Mouse (Mus musculus): Measurements from ENCODE around the gene Rnf222.
A peak's percentile ranks its signal among the peaks of the same experiment; 100 is the strongest.
"Not testable (repeated sequence)": the region's sequence is repeated elsewhere in the genome, so short reads cannot be mapped to it uniquely, and the experiment has no call there.

Gene Rnf222

GRCm38 (mm10) chr11:68908846-68909503, 20.6 kb downstream of the Rnf222 start:
- DNase-seq (ENCODE audit: extremely low spot score, low spot score) = no peak

- DNase-seq (ENCODE audit: extremely low spot score, low spot score) = no peak
Measured at GRCm38 (mm10) chr11:68911531-68912177, 23.3 kb downstream of the Rnf222 start.

GRCm38 (mm10) chr11:68914566-68914965, 26.2 kb downstream of the Rnf222 start:
- DNase-seq (ENCODE audit: extremely low spot score, low spot score) = no peak

GRCm38 (mm10) chr11:68923191-68923590, 34.8 kb downstream of the Rnf222 start:
- no peak for DNase-seq (ENCODE audit: extremely low spot score, low spot score)

GRCm38 (mm10) chr11:68924749-68925148, 36.4 kb downstream of the Rnf222 start:
- no peak for DNase-seq (ENCODE audit: extremely low spot score, low spot score)

GRCm38 (mm10) chr11:68926981-68927380, 38.6 kb downstream of the Rnf222 start, which contains the start of gene Odf4:
Gene Odf4 (minus strand): TSS chr11:68927081.
- no peak for DNase-seq (ENCODE audit: extremely low spot score, low spot score)

- DNase-seq (ENCODE audit: extremely low spot score, low spot score) = no peak
Measured at GRCm38 (mm10) chr11:68929947-68930346, 41.6 kb downstream of the Rnf222 start.

GRCm38 (mm10) chr11:68933885-68934507, 45.6 kb downstream of the Rnf222 start:
- DNase-seq (ENCODE audit: extremely low spot score, low spot score) = no peak

GRCm38 (mm10) chr11:68936951-68937350, 48.6 kb downstream of the Rnf222 start:
- DNase-seq (ENCODE audit: extremely low spot score, low spot score) = not testable (repeated sequence)

- DNase-seq (ENCODE audit: extremely low spot score, low spot score) = peak; percentile 85
Measured at GRCm38 (mm10) chr11:68939451-68940304, 51.3 kb downstream of the Rnf222 start.

- DNase-seq (ENCODE audit: extremely low spot score, low spot score) = no peak
Measured at GRCm38 (mm10) chr11:68940516-68940915, 52.2 kb downstream of the Rnf222 start.

- no peak for DNase-seq (ENCODE audit: extremely low spot score, low spot score)
Measured at GRCm38 (mm10) chr11:68942731-68943130, 54.4 kb downstream of the Rnf222 start.

GRCm38 (mm10) chr11:68945245-68945644, 56.9 kb downstream of the Rnf222 start:
- no peak for DNase-seq (ENCODE audit: extremely low spot score, low spot score)

Measured in neural tube, embryonic 10.5 days (tissue).